Mouse (Mus musculus) thymus, adult 2 months (tissue): ENCODE measurements around the gene Six1. TPM values are rescaled to one million over a fixed set of nuclear protein-coding genes. Genes with fewer than 3 reads are reported as not detected.

Source experiments
- DNase-seq: peaks from one replicate; pipeline ENCODE4 v3.0.0; 2021
- H3K27ac ChIP-seq: fragments of 200-500 bp; 2 replicates; pipeline ENCODE4 v1.5.1; 2012; ENCODE audit warnings: low read length, control low read depth; ENCODE audit not compliant: control insufficient read depth, insufficient read depth
- H3K27me3 ChIP-seq: fragments of 200-500 bp; 2 replicates; pipeline ENCODE4 v1.6.1; 2012; ENCODE audit warnings: mild to moderate bottlenecking, low read length, moderate library complexity, mixed read lengths; ENCODE audit not compliant: control insufficient read depth, insufficient read depth
- H3K36me3 ChIP-seq: fragments of 200-500 bp; 2 replicates; pipeline ENCODE4 v1.6.1; 2012; ENCODE audit warnings: mild to moderate bottlenecking, low read length, moderate library complexity; ENCODE audit not compliant: control insufficient read depth, insufficient read depth
- H3K4me1 ChIP-seq: fragments of 200-500 bp; replicated peaks from 2 replicates; pipeline ENCODE4 v1.6.1; 2012; ENCODE audit warnings: low read length; ENCODE audit not compliant: control insufficient read depth, insufficient read depth
- H3K4me3 ChIP-seq: fragments of 200-500 bp; 2 replicates; pipeline ENCODE4 v1.5.1; 2012; ENCODE audit warnings: mild to moderate bottlenecking, low read length, control low read depth, moderate library complexity; ENCODE audit not compliant: control insufficient read depth, insufficient read depth
- CTCF ChIP-seq: fragments of 200-500 bp; IDR thresholded peaks from 2 replicates; pipeline ENCODE4 v1.5.1; 2012; ENCODE audit warnings: mild to moderate bottlenecking, control low read depth, low read length, moderate library complexity, borderline replicate concordance; ENCODE audit not compliant: control insufficient read depth, poor library complexity, insufficient read depth; ENCODE audit errors: extremely low read depth
- POLR2A ChIP-seq: fragments of 200-500 bp; IDR thresholded peaks from 2 replicates; pipeline ENCODE4 v1.6.1; 2012; ENCODE audit warnings: mild to moderate bottlenecking, low read length, control low read depth, moderate library complexity; ENCODE audit not compliant: control insufficient read depth, poor library complexity, insufficient read depth; ENCODE audit errors: extremely low read depth
- WGBS: fragments of 180-500 bp; shearing (Covaris S2); methylation state at CpG from one replicate; pipeline ENCODE4 v1.1.7; 2018; 5-methylcytosine and 5-hydroxymethylcytosine counted together
- polyA plus RNA-seq: library from polyadenylated mRNA; depleted of rRNA; stranded (reverse); fragments of >200 nt; gene quantifications from 2 replicates; pipeline ENCODE4 v1.2.3, GENCODE M21; 2012

Six1 gene
- polyA plus RNA-seq, 1 experiment = 13.9 TPM

- Histone ChIP-seq H3K27me3 (peaks cover 43% of the 10 kb centered on the region), H3K36me3 (no peaks in the 10 kb centered on the region), H3K4me3 (peak overlapping the region; percentile 22), H3K27ac (no peak overlapping the region), H3K4me1 (peaks cover 24% of the 10 kb centered on the region)
- TF ChIP-seq CTCF (no peak), POLR2A (no peak)
- WGBS = 2% methylated on average over 46 of the region's 46 CpGs
- DNase-seq = no peak
These were observed 8.5 kb downstream of the Six1 start for GRCm38 (mm10) chr12:73045046-73045723.

DNA sequence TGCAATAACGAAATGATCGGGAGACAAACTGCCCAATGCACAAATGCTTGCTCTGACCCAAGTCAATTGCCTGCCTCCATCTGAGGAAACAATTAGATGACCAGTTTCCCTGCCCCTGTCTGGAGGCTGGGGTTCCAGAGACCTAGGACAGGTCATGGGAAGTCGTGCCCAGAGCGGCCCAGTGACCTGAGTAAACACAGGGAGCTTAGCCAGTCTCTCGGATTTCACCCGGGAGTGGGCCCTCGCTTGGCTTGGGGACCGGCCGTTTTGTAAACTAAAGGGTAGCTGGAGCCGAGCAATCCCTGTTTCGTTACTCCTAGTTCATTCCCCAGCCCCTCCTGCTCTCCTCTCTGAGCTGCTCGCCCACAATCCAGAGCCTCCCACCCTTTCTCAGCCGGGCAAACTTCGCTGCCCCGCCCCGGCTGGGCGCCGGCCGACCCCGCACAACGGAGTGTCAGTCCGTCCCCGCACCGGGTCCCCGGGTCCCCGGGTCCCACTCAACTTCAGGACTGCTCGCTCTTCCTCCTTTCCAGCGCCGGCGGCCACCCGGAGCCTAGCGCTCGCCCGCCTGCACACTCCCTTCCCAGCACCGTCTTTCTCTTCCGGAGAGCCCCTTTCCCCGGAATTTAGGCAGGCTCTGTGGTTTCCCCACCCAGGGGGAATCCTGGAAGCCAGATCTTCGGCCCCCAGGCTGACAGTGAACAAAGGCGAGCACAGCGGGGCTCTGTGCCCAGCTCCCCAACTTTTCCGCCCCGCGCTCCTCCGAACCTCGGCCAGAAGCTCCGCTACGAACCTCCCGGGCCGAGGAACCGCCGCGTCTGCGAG lies 9.3 kb downstream of the Six1 start:
- no peak for DNase-seq
- no peaks in the 10 kb centered on the region for H3K36me3 ChIP-seq
- H3K4me1 ChIP-seq = peaks cover 24% of the 10 kb centered on the region
- H3K27me3 ChIP-seq = peaks cover 46% of the 10 kb centered on the region
- peak overlapping the region; percentile 22 for H3K4me3 ChIP-seq
- TF ChIP-seq POLR2A = no peak
- no peak for TF ChIP-seq CTCF
- WGBS = 2% methylated on average over 53 of the region's 53 CpGs
- no peak overlapping the region for H3K27ac ChIP-seq

GRCm38 (mm10) chr12:73043396-73044167 lies 10.1 kb downstream of the Six1 start:
- no peak for TF ChIP-seq CTCF
- TF ChIP-seq POLR2A = no peak
- no peaks in the 10 kb centered on the region for H3K36me3 ChIP-seq
- DNase-seq = no peak
- H3K4me1 ChIP-seq = peaks cover 24% of the 10 kb centered on the region
- H3K27ac ChIP-seq = no peak overlapping the region
- peaks cover 54% of the 10 kb centered on the region for H3K27me3 ChIP-seq
- 15% methylated on average over 14 of the region's 14 CpGs for WGBS
- H3K4me3 ChIP-seq = no peak overlapping the region

DNA sequence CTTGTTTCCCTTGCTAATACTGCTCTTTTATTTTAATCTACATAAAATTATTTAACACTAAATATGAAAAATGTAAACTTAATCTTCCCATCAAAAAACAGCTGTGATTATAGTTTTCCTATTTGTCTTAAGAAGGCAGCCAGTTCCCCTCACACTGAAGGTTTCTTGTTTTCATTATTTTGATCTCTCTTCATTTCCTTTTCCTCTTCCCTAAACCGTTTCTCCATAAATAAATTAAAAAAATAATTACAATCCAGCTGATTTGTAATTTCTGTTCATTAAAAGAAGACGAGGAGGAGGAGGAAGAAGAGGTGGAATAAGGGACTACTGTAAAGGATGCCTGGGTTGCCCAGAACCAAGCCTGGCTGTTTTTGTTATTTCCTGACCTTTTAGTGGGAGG lies 10.8 kb downstream of the Six1 start:
- no peak overlapping the region for H3K27ac ChIP-seq
- no peak overlapping the region for H3K4me3 ChIP-seq
- 18% methylated on average over 2 of the region's 2 CpGs for WGBS
- H3K36me3 ChIP-seq = no peaks in the 10 kb centered on the region
- no peak for DNase-seq
- no peak for TF ChIP-seq CTCF
- peaks cover 24% of the 10 kb centered on the region for H3K4me1 ChIP-seq
- H3K27me3 ChIP-seq = peaks cover 54% of the 10 kb centered on the region

DNA sequence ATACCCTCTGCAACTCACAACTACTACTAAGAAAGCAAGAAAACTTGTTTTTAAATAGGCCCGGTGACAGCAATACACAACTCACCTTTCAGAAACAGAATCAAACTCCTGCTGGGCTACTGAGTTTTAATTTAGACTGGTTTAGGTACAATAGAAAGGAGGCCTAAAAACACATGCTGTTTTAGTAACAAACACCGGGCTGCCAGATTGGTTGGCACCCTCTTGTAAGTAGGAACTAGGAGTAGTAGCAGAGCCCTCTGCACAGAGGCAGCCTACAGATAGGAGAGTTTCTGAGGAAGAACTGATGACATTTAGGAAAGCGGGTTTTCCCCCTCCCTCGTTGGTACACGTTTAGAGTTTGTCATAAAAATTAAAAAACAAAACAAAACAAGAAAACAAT lies 11.3 kb downstream of the Six1 start:
- H3K4me3 ChIP-seq = no peak overlapping the region
- peaks cover 24% of the 10 kb centered on the region for H3K4me1 ChIP-seq
- 7% methylated on average over 5 of the region's 5 CpGs for WGBS
- no peak overlapping the region for H3K27ac ChIP-seq
- peaks cover 54% of the 10 kb centered on the region for H3K27me3 ChIP-seq
- H3K36me3 ChIP-seq = no peaks in the 10 kb centered on the region
- TF ChIP-seq POLR2A (no peak), CTCF (no peak)
- DNase-seq = no peak

- TF ChIP-seq CTCF = no peak
- Histone ChIP-seq H3K27ac (no peak overlapping the region), H3K4me3 (no peak overlapping the region), H3K27me3 (peaks cover 51% of the 10 kb centered on the region), H3K4me1 (peaks cover 19% of the 10 kb centered on the region), H3K36me3 (no peaks in the 10 kb centered on the region)
- WGBS = 6% methylated on average over 10 of the region's 10 CpGs
- DNase-seq = no peak
These were observed 12.4 kb downstream of the Six1 start for GRCm38 (mm10) chr12:73041256-73041630.
